Mouse (Mus musculus): ENCODE measurements around the gene Esr1.
A peak's percentile ranks its signal among the peaks of the same experiment; 100 is the strongest.
"Not testable (repeated sequence)": the region's sequence is repeated elsewhere in the genome, so short reads cannot be mapped to it uniquely, and the experiment has no call there.

Esr1 gene

DNA sequence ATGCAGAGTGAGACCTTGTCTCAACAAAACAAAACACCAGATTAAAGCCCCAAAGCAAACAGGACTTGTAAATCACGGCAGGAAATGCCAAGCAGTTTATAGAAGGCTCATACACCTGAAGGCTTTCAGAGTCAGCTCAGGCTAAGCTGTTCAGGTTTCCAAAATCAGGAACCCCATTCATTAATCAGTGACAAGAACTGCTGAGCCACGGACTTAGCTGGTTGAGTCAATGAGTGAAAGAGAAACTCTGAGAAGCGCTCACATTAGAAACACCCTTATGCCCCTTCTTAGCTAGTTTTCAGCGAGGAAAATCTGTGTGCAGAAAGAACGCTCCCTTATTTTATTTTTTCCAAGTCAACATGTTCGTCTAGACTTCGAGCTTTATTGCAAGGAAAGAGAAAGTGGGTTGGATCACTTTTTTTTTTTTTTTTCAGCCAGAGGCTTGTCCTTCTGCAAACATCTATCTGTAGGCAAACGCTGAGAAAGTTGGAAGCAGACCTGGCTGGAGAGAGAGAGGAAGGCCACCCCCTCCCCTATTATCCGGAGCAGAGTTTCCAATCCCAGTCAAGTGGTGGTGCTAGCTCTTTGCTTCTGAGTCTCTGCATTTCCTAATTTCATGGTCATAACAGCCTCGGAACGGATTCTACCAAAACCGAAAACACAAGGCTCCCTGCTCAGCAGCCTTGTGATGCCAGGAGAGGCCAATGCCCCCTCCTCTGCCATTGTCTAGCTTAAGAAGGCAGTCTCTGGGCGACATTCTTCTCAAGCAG lies at the start of gene Esr1:
Gene Esr1 (plus strand): TSS at position 208 of the 770 bp plus-strand sequence.
- peak; percentile 54 to 86 for DNase-seq (ENCODE audit: inconsistent age in 2 of 2, low spot score in 1 of 2)

DNA sequence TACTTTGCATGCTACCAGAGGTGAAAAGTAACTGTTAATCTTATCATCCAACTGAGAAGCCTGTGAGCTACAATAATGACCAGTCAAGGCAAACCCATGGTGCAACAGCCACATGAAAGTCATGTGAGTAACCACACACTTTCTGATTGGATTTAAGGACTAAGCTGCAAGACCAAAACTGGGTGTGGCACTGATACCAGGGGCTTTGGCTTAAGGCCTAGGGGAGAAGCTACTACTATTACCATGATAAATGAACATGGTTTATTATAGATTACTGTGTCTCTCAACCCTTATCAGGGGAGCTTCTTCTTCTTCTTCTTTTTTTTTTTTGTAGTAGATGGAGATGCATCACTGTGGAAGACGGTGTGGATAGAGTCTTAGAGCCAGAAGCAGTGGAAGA lies 46.2 kb upstream of the Esr1 start:
- DNase-seq (ENCODE audit: inconsistent age in 2 of 2, low spot score in 1 of 2): no peak

DNA sequence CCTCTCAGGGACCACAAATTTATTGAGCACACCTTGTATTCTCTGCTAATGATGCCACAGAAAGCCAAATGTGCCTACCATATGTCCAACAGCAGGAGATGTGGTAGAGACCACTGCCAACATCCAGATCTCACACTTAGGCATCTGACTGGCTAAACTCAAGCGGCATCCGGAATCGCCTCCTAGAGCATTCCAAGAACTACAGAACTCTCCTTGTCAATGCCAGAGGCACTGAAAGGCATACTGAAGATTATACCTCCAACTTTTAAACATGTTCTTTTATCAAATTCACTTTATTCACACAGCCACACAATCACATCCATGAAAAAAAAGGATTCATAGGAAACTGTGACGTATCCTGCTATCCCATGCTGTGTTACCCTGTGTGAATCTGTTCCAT lies 40.6 kb upstream of the Esr1 start:
- no peak for DNase-seq (ENCODE audit: inconsistent age in 2 of 2, low spot score in 1 of 2)

DNA sequence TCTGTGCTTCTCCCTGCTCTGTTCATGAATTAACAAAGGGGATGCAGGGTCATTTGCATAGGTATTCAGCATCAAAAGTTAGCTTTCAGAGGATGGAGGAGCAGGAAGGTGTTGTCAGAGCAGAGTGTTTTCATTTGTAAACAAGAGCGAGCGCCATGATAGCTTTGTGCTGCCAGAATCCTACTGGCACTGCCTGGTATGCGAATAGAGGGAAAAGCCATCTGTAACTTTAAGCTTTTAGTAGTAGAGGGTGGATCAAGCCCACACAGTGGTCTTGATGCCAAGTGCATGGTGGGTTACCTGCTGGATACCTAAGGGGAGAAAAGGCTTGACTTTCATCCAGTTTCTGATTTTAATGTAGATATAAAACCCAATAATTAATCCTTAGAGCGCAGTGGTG lies 40.1 kb upstream of the Esr1 start:
- no peak for DNase-seq (ENCODE audit: inconsistent age in 2 of 2, low spot score in 1 of 2)

DNA sequence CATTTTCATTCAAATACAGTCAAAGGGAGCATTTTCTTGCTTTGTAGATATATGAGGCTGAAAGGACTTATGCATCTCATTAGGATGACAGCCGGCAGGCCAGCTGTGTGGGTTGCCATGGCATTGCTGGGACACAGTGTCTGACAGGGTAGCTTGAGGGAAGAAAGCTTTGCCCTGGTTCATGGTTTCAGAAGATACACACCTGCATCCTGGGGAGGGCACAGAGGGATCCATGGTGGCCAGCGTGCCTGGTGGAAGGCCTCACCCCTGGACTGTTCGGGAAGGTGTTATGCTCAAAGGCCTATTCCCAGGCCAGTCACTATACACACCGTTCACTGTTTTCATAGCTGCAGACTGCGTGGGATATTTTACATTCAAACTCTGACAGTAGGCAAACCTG lies 29.5 kb upstream of the Esr1 start:
- DNase-seq (ENCODE audit: inconsistent age in 2 of 2, low spot score in 1 of 2): no peak

DNA sequence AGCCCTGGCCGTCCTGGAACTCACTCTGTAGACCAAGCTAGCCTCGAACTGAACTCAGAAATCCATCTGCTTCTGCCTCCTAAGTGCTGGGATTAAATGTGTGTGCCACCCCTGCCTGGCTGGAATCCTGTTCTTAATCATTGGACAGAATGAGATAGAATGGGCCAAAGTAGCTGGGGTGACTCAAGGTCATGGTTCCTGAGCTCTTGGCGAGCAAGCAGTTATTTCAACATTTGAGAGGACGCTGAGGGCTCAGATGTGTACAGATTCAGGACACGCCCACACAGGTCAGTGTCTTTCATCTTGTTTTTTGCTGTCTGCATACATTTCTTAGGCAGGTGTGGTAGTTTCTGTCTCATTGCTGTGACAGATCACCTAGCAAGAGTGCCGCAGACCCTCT lies 24.7 kb upstream of the Esr1 start:
- peak; percentile 14 to 79 for DNase-seq (ENCODE audit: inconsistent age in 2 of 2, low spot score in 1 of 2)

DNA sequence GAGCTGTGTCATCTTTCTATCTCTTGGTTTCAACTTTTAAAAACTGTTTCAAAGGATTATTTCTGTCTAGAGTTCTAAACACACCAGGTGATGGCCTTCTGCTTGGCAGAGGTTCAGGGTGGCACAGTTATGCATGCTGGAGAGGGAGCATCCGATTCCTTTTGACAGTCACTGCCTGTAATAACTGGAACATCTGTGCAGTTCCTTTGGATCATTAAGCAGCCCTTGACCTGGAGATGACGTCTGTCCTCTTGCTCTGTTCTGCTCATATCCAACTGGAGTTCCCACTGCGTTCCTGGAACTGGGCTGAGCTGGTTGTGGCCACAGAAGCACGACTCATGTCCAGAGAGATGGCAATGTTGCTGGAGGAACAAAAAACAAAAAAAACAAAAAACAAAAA lies 21.8 kb upstream of the Esr1 start:
- DNase-seq (ENCODE audit: inconsistent age in 2 of 2, low spot score in 1 of 2): peak; percentile 21 to 66

DNA sequence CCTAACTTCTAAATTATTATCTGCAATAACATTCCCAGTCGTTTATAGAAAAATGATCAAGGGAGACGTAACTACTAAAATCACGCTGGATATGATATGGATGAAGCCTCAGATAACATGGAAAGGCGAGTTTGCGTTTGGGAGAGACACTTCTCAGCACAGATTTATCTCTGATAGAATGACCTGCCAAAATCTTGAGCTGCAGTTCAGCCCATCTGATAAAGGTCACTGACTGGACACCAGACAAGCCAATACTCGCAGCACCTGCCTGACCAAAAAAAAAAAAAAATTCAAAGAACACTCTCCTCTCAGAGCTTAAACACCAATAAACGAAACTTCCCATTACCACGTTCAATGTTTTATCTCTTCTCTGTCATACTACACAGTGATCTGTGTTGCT lies 20.4 kb upstream of the Esr1 start:
- no peak for DNase-seq (ENCODE audit: inconsistent age in 2 of 2, low spot score in 1 of 2)

DNA sequence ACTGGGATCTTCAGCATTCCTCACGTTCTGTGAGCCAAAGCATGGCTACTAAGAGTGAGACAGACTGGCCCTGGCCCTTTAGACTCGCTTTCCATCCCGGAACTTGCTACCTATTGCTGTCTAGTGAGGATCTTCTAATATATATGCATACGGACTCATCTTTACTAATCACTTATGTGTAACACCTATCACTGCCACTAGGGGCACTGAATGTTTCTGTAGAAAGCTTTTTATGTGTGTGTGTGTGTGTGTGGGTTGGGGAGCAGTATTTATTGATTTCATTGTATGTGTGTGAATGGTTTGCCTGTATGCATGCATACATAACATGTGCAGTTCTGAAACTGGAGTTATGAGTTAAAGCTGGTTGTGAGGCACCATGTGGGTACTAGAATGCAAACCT lies 17.6 kb upstream of the Esr1 start:
- DNase-seq (ENCODE audit: inconsistent age in 2 of 2, low spot score in 1 of 2): peak in 1 of 2 experiments; percentile 55

DNA sequence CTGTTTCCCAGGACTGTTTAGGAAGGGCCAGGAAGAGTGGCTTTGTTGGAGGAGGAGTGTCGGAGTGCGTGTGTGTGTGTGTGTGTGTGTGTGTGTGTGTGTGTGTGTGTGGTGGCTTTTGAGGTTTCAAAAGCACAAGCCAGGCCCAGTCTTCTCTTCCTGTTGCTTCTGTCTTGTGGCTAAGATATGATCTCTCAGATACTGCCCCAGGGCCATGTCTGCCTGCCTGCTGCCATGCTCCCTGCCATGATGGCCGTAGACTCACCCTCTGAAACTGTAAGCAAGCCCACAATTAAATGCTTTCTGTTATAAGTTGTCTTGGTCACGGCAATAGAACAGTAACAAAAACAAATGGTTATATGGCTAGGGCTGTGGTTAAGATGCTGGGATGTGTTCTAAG lies 14.2 kb upstream of the Esr1 start:
- DNase-seq (ENCODE audit: inconsistent age in 2 of 2, low spot score in 1 of 2): no peak

DNA sequence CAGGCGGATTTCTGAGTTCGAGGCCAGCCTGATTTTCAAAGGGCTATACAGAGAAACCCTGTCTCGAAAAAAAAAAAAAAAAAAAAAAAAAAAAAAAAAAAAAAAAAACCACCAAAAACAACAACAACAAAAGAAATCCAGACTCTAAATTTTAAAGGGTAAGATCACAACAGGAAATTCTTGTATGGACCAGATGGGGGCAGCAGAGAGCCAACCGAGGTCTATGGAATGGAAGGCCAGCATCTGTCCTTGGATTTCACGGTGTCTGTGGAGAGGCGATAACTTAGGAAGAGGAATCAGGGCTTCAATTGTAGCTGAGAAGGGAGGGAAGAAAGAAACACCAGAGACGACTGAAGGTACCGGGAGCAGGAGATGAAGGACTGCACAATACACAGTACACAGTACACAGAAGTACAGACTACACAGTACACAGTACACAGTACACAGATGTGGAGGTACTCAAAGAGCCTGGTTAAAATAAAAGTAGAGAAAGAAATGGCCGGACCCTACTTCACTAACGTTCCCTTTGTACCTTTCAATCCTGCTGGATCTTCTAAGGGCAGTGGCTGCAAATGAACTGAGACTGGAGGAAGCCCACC lies 13.1 kb upstream of the Esr1 start:
- peak; percentile 71 to 92 for DNase-seq (ENCODE audit: inconsistent age in 2 of 2, low spot score in 1 of 2)

DNA sequence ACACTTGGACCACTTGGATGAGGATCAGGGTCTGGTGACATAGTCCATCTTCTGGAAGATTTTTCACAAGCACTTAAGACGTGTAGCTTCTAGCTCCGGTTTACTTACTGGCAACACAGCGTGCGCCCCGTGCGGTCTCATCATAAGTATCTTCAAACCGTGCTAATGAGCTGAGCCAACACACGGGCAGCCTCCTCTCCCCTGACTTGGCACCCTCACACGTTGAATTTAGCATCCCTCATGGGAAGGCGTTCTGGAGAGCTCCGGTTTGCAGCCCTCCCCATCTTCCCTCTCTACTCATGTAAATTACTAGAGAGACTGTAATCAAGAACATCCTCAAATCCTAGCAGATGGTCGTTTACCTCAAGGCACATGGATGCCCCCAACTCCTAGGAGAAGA lies 12.5 kb upstream of the Esr1 start:
- DNase-seq (ENCODE audit: inconsistent age in 2 of 2, low spot score in 1 of 2): no peak

DNA sequence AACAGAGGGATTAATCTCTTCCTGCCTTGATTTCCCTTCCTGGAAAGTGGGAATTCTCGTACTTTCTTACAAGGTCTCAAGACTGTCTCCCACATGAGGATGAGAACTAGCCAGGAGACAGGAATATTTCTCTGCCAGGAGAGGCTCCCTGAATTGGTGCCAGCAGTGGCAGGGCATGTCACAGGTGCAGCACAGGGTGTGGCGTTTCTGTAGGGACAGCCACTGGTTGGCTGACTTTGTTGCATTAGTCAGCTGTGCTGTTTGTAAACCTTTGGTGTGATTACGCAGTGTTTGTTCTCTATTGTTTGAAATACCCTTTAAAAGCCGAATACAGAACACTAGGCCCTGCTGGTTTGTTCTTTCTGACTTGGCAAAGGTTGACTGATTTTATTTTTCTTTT lies 11.8 kb upstream of the Esr1 start:
- DNase-seq (ENCODE audit: inconsistent age in 2 of 2, low spot score in 1 of 2): no peak

DNA sequence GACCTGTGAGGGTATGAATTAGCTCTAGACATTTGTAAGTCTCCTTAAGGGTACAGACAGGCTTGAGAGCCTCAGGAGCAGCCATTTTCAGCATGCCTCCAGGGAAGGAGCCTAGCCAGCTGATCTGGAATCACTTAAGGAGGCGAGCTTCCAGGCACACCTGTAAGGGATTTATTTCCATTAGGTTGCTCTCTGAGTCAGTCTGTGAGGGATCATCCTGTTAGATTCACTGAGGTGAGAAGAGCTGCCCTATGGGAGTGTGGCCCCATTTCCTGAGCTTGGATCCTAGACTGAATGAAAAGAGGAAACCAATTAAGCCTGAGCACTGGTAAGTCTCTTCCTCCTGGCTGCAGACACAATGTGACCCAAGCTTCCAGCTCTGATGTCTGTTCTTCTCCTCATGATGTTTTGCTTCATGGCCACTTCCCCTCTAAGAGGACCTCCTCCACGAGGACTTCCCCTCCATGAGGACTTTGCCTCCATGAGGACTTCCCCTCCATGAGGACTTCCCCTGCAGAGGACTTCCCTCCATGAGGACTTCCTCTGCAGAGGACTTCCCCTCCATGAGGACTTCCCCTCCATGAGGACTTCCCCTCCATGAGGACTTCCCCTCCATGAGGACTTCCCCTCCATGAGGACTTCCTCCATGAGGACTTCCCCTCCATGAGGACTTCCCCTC lies 10.5 kb upstream of the Esr1 start:
- no peak for DNase-seq (ENCODE audit: inconsistent age in 2 of 2, low spot score in 1 of 2)

DNA sequence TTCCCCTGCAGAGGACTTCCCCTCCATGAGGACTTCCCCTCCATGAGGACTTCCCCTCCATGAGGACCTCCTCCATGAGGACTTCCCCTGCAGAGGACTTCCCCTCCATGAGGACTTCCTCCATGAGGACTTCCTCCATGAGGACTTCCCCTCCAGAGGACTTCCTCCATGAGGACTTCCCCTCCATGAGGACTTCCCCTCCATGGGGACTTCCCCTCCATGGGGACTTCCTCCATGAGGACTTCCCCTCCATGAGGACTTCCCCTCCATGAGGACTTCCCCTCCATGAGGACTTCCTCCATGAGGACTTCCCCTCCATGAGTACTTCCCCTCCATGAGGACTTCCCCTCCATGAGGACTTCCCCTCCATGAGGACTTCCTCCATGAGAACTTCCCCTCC lies 9.8 kb upstream of the Esr1 start:
- DNase-seq (ENCODE audit: inconsistent age in 2 of 2, low spot score in 1 of 2): not testable (repeated sequence)

DNA sequence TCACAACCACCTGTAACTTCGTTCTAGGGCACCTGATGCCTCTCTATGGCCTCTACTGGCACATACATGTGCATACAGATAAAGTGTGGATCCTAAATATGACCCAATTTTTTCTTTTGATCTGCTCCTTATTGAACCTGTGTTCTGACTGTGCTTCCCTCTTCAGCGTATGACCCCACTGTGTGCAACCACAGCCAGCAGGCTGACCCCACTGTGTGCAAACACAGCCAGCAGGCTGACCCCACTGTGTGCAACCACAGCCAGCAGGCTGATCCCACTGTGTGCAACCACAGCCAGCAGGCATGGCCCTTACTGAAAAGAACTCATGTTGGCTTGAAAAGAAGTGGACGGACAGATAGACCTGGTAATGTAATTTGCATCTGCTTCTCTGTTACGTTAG lies 8.9 kb upstream of the Esr1 start:
- no peak for DNase-seq (ENCODE audit: inconsistent age in 2 of 2, low spot score in 1 of 2)

DNA sequence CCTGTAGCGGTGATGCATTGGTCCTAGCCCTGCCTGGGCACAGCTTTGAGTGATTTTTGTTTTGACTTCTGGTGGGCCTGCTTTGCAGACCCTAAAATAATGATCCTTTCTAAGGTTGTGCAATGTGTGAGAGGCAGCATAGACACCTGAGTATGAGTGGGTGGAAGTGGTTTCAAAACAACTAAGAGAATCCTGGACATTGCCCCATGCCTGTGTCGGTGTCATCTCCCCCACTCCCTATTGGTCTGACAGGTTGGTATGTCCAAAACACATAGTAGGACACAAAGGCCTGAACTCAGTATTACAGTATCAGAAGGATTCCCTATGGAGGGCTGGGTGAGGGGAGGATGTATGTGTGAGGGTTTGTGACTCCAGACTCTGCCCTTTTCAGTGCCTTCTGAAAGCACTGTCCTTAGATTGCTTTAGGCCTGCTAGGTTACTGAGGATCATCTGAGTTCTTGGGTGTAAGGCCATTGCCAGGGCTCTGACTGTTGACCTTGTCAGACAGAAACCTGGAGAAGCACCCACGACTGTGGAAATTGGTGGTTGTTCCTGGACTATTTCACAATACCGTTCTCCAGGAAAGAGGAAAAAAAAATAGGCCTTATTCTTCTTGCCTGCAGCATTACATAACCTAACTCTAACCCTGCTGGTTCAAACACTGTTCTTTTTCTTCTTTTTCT lies 6.7 kb upstream of the Esr1 start:
- DNase-seq (ENCODE audit: inconsistent age in 2 of 2, low spot score in 1 of 2): peak in 1 of 2 experiments; percentile 77

DNA sequence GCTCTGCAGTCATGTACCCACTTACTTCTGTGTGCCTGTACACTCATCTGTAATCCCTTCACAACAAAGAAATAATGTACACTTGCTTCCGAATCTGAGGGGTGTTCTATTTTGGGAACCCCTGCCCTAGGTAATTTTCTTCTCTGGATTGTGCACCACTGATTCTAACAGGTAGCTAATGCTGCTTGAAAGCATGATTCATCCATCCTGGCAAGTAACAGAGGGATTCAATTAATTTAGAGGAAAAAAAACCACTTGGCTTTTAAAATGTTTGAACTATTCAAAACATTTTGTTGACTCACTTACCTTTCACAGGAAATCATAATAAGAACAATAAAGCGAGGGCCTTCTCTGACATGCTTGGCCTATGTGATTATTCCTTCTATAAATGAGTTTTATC lies 1.2 kb upstream of the Esr1 start:
- no peak for DNase-seq (ENCODE audit: inconsistent age in 2 of 2, low spot score in 1 of 2)

DNA sequence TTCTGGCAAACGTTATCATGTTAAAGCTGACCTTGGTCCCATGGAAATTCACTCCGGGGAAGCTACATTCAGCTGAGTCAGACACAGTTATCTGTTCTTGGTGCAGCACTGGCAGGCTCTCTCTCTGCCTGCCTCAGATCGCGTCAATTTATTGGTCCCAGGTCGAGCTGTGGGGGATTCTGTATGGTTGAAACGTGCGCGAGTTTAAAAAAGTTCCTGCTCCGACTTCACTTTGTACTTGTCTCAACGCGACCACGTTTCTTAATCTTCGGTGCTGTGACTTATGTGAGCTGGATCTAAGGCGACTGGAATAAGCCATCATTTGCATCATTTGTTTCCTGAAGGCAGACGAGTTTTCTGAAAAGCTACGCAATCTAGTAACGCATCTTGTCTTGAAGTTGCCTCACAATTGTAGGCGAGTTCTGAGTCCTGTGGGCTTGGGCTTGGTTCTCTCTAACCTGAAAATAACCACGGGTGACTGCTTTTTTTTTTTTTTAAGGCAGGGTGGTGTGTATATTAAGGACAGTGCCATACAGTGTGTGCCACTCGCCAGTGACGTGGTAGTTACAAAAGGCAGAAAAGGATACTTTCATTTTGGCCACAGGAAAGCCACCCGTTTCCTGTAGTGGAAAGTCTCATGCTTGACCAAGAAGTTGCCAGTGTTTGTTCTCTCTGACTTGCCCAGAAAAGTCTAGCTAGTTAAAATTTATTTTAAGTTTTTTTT lies 1.1 kb downstream of the Esr1 start:
- DNase-seq (ENCODE audit: inconsistent age in 2 of 2, low spot score in 1 of 2): peak; percentile 65 to 92

DNA sequence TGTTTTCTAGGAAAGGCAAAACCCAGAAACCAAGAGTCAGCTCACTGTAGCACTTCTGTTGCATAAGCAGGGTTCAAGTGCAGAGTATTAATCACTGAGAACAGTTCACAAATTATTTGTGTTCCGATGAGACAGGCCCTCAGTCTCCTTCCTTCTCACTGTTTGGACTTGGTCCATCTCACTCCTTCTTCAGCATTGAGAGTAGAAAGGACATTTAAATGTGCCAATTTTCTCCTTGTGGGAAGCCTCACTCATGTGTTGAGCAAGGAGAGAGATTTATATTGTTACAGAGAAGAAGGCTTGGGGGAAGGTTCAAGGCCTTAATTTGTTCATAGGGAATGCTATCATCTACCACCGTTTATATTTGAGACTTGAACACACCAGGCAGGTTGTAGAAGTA lies 6.6 kb downstream of the Esr1 start:
- peak; percentile 34 to 91 for DNase-seq (ENCODE audit: inconsistent age in 2 of 2, low spot score in 1 of 2)

DNA sequence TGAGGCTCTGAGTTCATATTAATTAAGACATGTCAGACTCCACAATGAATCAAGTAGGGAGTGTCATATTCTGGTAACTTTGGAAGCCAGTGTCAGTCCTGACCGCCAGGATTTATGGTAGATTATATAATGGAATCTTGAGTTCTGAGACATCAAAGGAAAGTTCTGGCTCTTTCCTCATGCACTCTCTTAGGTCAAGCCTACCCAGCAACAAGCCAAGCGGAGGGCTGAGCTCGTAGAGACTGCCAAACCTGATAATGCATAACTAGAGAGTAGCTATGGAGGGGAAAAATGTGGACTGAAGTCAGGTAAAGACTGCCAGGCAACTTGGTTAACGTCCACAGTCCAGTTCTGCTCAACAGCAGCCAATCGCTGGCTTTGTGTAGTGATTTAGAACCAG lies 7.3 kb downstream of the Esr1 start:
- peak; percentile 56 to 88 for DNase-seq (ENCODE audit: inconsistent age in 2 of 2, low spot score in 1 of 2)

All from adrenal gland, adult (tissue).